10 mouse cellular contexts compared by ENCODE assay signal in genomic region chr14:54669381-54669780, GRCm38 (mm10). TPM values are rescaled to one million over a fixed set of nuclear protein-coding genes. Genes with fewer than 3 reads are reported as not detected.
DNase-seq lines count a peak whose midpoint lies in the region; ATAC-seq and TF ChIP-seq lines count a peak whose summit lies in the region.
"Had no signal": no experiment of that assay in that cellular context is flagged by ENCODE, and none has a peak within 500 bp of the region (broad histone marks: within the 10 kb centered on the region; RNA-seq: fewer than 3 reads in every experiment).

No protein-coding gene starts in this region.

- DNase-seq in forebrain, embryonic 11.5 days (ENCODE audit: low spot score): peak; percentile 63
- peak; percentile 29 for DNase-seq in ovary, postnatal 14 days (ENCODE audit: low spot score)
- no peak for DNase-seq in ovary, postnatal 10 days (ENCODE audit: low spot score)
- DNase-seq in induced T-regulatory cell, adult 2 months (ENCODE audit: low read depth): peak; percentile 69
- DNase-seq in mesoderm, embryonic 11.5 days (ENCODE audit: low read depth, low spot score): peak; percentile 27
- DNase-seq in layer of hippocampus, adult 8-10 months (ENCODE audit: low spot score in 2 of 2): no peak

- 81% methylated on average over 4 of the region's 4 CpGs for WGBS in forebrain, embryonic 11.5 days
- WGBS in forebrain, embryonic 15.5 days: 73% methylated on average over 4 of the region's 4 CpGs

- no peak overlapping the region for H3K9ac ChIP-seq in forebrain, embryonic 11.5 days (ENCODE audit: low read length)
- H3K9ac ChIP-seq in forebrain, embryonic 15.5 days (replicated peaks): no peak overlapping the region

- no peak overlapping the region for H3K27ac ChIP-seq in forebrain, embryonic 11.5 days (ENCODE audit: low read depth, low read length)
- H3K27ac ChIP-seq in forebrain, embryonic 15.5 days (replicated peaks): no peak overlapping the region
- no peak overlapping the region for H3K27ac ChIP-seq in bone marrow macrophage, adult 2 months (ENCODE audit: insufficient read depth, low read depth, low read length)

- no peaks in the 10 kb centered on the region for H3K9me3 ChIP-seq in forebrain, embryonic 11.5 days (ENCODE audit: control insufficient read depth, low read length)
- no peaks in the 10 kb centered on the region for H3K9me3 ChIP-seq in forebrain, embryonic 15.5 days

- no peaks in the 10 kb centered on the region for H3K27me3 ChIP-seq in forebrain, embryonic 11.5 days (ENCODE audit: control insufficient read depth, insufficient read depth, low read length)
- no peaks in the 10 kb centered on the region for H3K27me3 ChIP-seq in forebrain, embryonic 15.5 days

- H3K4me1 ChIP-seq in forebrain, embryonic 11.5 days (replicated peaks; ENCODE audit: control insufficient read depth, insufficient read depth, low read length): no peaks in the 10 kb centered on the region
- no peaks in the 10 kb centered on the region for H3K4me1 ChIP-seq in forebrain, embryonic 15.5 days
- no peaks in the 10 kb centered on the region for H3K4me1 ChIP-seq in bone marrow macrophage, adult 2 months (ENCODE audit: control insufficient read depth, insufficient read depth, low read length)

- H3K4me3 ChIP-seq in forebrain, embryonic 11.5 days (ENCODE audit: low read depth, low read length): no peak overlapping the region
- H3K4me3 ChIP-seq in forebrain, embryonic 15.5 days: no peak overlapping the region
- H3K4me3 ChIP-seq in bone marrow macrophage, adult 2 months (ENCODE audit: insufficient read depth, low read length): no peak overlapping the region

- H3K4me2 ChIP-seq in forebrain, embryonic 11.5 days (ENCODE audit: low read depth, low read length, severe bottlenecking): no peak overlapping the region
- H3K4me2 ChIP-seq in forebrain, embryonic 15.5 days (replicated peaks): no peak overlapping the region

- ATAC-seq in forebrain, embryonic 11.5 days (replicated peaks; ENCODE audit: low FRiP score): no peak
- no peak for ATAC-seq in forebrain, embryonic 15.5 days (replicated peaks)

- peak; percentile 34; the same call in 1 of the 2 replicates for TF ChIP-seq CTCF in bone marrow macrophage, adult 2 months (IDR thresholded peaks at IDR 0.05; ENCODE audit: low read depth, low read length)

- no peak for TF ChIP-seq POLR2A in bone marrow macrophage, adult 2 months (IDR thresholded peaks at IDR 0.05; ENCODE audit: borderline replicate concordance, low read depth, low read length)

- peaks cover 7% of the 10 kb centered on the region for H3K36me3 ChIP-seq in forebrain, embryonic 11.5 days (ENCODE audit: control insufficient read depth, insufficient read depth, low read length)
- peaks cover 65% of the 10 kb centered on the region for H3K36me3 ChIP-seq in forebrain, embryonic 15.5 days

RNA-seq across cellular contexts. Expression of gene 1700123O20Rik, which starts 16.6 kb away (rescaled TPM):
- polyA plus RNA-seq in forebrain, embryonic 11.5 days (2014; fragmentation: Nextera tagmentation; extraction: Ambion mirVana): 89.9 and 94.4 TPM in 2 replicates
- 71.2 and 71.6 TPM in 2 replicates for polyA plus RNA-seq in forebrain, embryonic 15.5 days (2015; fragmentation: Nextera tagmentation; extraction: Ambion mirVana)
- 30.2 and 32.8 TPM in 2 replicates for polyA plus RNA-seq in bone marrow macrophage, adult 2 months (2012; ENCODE audit: insufficient read depth, insufficient read length, missing spikeins)
- 10 to 100 TPM; 17.9 to 27.8 (median 23.7) TPM for total RNA-seq in layer of hippocampus, adult 8-10 months (2022)

RNA-seq across cellular contexts. Expression of gene Acin1, which starts 17.4 kb away (rescaled TPM):
- 150 and 160 TPM in 2 replicates for polyA plus RNA-seq in forebrain, embryonic 11.5 days (2014; fragmentation: Nextera tagmentation; extraction: Ambion mirVana)
- 171 and 181 TPM in 2 replicates for polyA plus RNA-seq in forebrain, embryonic 15.5 days (2015; fragmentation: Nextera tagmentation; extraction: Ambion mirVana)
- polyA plus RNA-seq in bone marrow macrophage, adult 2 months (2012; ENCODE audit: insufficient read depth, insufficient read length, missing spikeins): 226 and 268 TPM in 2 replicates
- 100 to 1,000 TPM; 190 to 255 (median 232) TPM for total RNA-seq in layer of hippocampus, adult 8-10 months (2022)

RNA-seq across cellular contexts. Expression of gene Cdh24, which starts 28.2 kb away (rescaled TPM):
- polyA plus RNA-seq in forebrain, embryonic 11.5 days (2014; fragmentation: Nextera tagmentation; extraction: Ambion mirVana): 10.5 and 12.3 TPM in 2 replicates
- polyA plus RNA-seq in forebrain, embryonic 15.5 days (2015; fragmentation: Nextera tagmentation; extraction: Ambion mirVana): 7.6 and 8.6 TPM in 2 replicates
- 0.48 and 0.71 TPM in 2 replicates for polyA plus RNA-seq in bone marrow macrophage, adult 2 months (2012; ENCODE audit: insufficient read depth, insufficient read length, missing spikeins)
- total RNA-seq in layer of hippocampus, adult 8-10 months (2022): 10 to 100 TPM; 16.0 to 24.1 (median 20.7) TPM

RNA-seq across cellular contexts. Expression of gene Gm17606, which starts 28.6 kb away (rescaled TPM):
- polyA plus RNA-seq in forebrain, embryonic 11.5 days (2014; fragmentation: Nextera tagmentation; extraction: Ambion mirVana): not detected in 2 replicates
- polyA plus RNA-seq in forebrain, embryonic 15.5 days (2015; fragmentation: Nextera tagmentation; extraction: Ambion mirVana): not detected in 2 replicates
- polyA plus RNA-seq in bone marrow macrophage, adult 2 months (2012; ENCODE audit: insufficient read depth, insufficient read length, missing spikeins): not detected in 2 replicates
- not detected for total RNA-seq in layer of hippocampus, adult 8-10 months (2022)
- total RNA-seq: adrenal gland, postnatal 4 days; neutrophil, adult 5-6 weeks had no signal

RNA-seq across cellular contexts. Expression of gene Gm29776, which starts 29.3 kb away (rescaled TPM):
- 0.17 and 0.23 TPM in 2 replicates for polyA plus RNA-seq in forebrain, embryonic 11.5 days (2014; fragmentation: Nextera tagmentation; extraction: Ambion mirVana)
- polyA plus RNA-seq in forebrain, embryonic 15.5 days (2015; fragmentation: Nextera tagmentation; extraction: Ambion mirVana): 0.23 and 0.25 TPM in 2 replicates
- polyA plus RNA-seq in bone marrow macrophage, adult 2 months (2012; ENCODE audit: insufficient read depth, insufficient read length, missing spikeins): not detected in 2 replicates
- under 1 TPM in 1 of 4 experiments, not detected in 3; 0.18 TPM for total RNA-seq in layer of hippocampus, adult 8-10 months (2022)
- total RNA-seq: neutrophil, adult 5-6 weeks had no signal

Comparison
In these comparisons a context has a peak if more than half of its experiments do, and no peak if none do; other contexts are left out.
1. DNase-seq: peak in forebrain, embryonic 11.5 days (single experiment), ovary, postnatal 14 days (single experiment), induced T-regulatory cell, adult 2 months (single experiment) and mesoderm, embryonic 11.5 days (single experiment); none in ovary, postnatal 10 days (single experiment) and layer of hippocampus, adult 8-10 months (0 of 2).